Mouse (Mus musculus) MEL (cell line): ENCODE data around the gene Gripap1. TPM values are rescaled to one million over a fixed set of nuclear protein-coding genes. Genes with fewer than 3 reads are reported as not detected.

Source experiments
- DNase-seq: peaks from one replicate; pipeline ENCODE4 v3.0.0; 2011; ENCODE audit warnings: low read depth, low spot score
- H3K27ac ChIP-seq: 2 replicates; pipeline ENCODE4 v1.5.1; 2012; ENCODE audit warnings: low read depth, mild to moderate bottlenecking, control low read depth, low read length, moderate library complexity; ENCODE audit not compliant: control insufficient read depth
- H3K27me3 ChIP-seq, 2 experiments: fragments of 150-350 bp in 1 of 2; sonication (generic) in 1 of 2; 2 replicates each; pipeline ENCODE4 v1.6.1; 2012; ENCODE audit warnings: low read length in 2 of 2, mild to moderate bottlenecking in 2 of 2, improper control_type of control experiment in 1 of 2, moderate library complexity in 1 of 2; ENCODE audit not compliant: insufficient read depth in 2 of 2, control insufficient read depth in 1 of 2
- H3K36me3 ChIP-seq, 2 experiments: 2 replicates each; pipeline ENCODE4 v1.6.1; 2012 to 2014; ENCODE audit warnings: low read length in 2 of 2, improper control_type of control experiment in 1 of 2, inconsistent platforms in 1 of 2, mild to moderate bottlenecking in 1 of 2; ENCODE audit not compliant: insufficient read depth in 2 of 2, control insufficient read depth in 1 of 2
- H3K4me1 ChIP-seq, 2 experiments: fragments of 150-350 bp in 1 of 2; sonication (generic) in 1 of 2; 2 replicates each; pipeline ENCODE4 v1.6.1; 2012; ENCODE audit warnings: low read length in 2 of 2, improper control_type of control experiment in 1 of 2, mild to moderate bottlenecking in 1 of 2; ENCODE audit not compliant: insufficient read depth in 2 of 2, control insufficient read depth in 1 of 2
- H3K4me3 ChIP-seq, 2 experiments: fragments of 150-350 bp in 1 of 2; sonication (generic) in 1 of 2; 2 replicates each; pipeline ENCODE4 v1.5.1; 2012; ENCODE audit warnings: low read depth in 2 of 2, low read length in 2 of 2, mild to moderate bottlenecking in 2 of 2, moderate library complexity in 2 of 2, control low read depth in 1 of 2, improper control_type of control experiment in 1 of 2; ENCODE audit not compliant: control insufficient read depth in 1 of 2, insufficient read depth in 1 of 2
- H3K79me2 ChIP-seq: 2 replicates; pipeline ENCODE4 v1.6.1; 2012; ENCODE audit warnings: mild to moderate bottlenecking, low read length, moderate library complexity; ENCODE audit not compliant: control insufficient read depth, poor library complexity, insufficient read depth
- H3K9ac ChIP-seq: 2 replicates; pipeline ENCODE4 v1.6.1; 2012; ENCODE audit warnings: low read depth, mild to moderate bottlenecking, control low read depth, low read length, moderate library complexity; ENCODE audit not compliant: control insufficient read depth, poor library complexity, severe bottlenecking
- H3K9me3 ChIP-seq: fragments of 150-350 bp; sonication (generic); replicated peaks from 2 replicates; pipeline ENCODE4 v1.6.1; 2012; ENCODE audit warnings: mild to moderate bottlenecking, low read length, improper control_type of control experiment, moderate library complexity; ENCODE audit not compliant: insufficient read depth
- BHLHE40 ChIP-seq: IDR thresholded peaks from 2 replicates; pipeline ENCODE4 v1.6.1; 2012; ENCODE audit warnings: low read depth, mild to moderate bottlenecking, inconsistent platforms, low read length, improper control_type of control experiment, borderline replicate concordance
- CHD1 ChIP-seq: IDR thresholded peaks from 2 replicates; pipeline ENCODE4 v1.6.1; 2012; ENCODE audit warnings: low read depth, mild to moderate bottlenecking, inconsistent platforms, low read length, improper control_type of control experiment
- E2F4 ChIP-seq: IDR thresholded peaks from 2 replicates; pipeline ENCODE4 v1.6.1; 2011; ENCODE audit warnings: low read depth, low read length, improper control_type of control experiment, borderline replicate concordance
- ELF1 ChIP-seq: IDR thresholded peaks from 2 replicates; pipeline ENCODE4 v1.6.1; 2014; ENCODE audit warnings: low read depth, mild to moderate bottlenecking, inconsistent platforms, low read length, improper control_type of control experiment, moderate library complexity
- EP300 ChIP-seq, 2 experiments: IDR thresholded peaks; 2 replicates each; pipeline ENCODE4 v1.6.1; 2011; ENCODE audit warnings: improper control_type of control experiment in 2 of 2, low read length in 2 of 2, low read depth in 1 of 2, mild to moderate bottlenecking in 1 of 2
- GATA1 ChIP-seq: IDR thresholded peaks from 2 replicates; pipeline ENCODE4 v1.6.1; 2011; ENCODE audit warnings: low read depth, low read length, improper control_type of control experiment
- HCFC1 ChIP-seq: IDR thresholded peaks from 2 replicates; pipeline ENCODE4 v1.6.1; 2012; ENCODE audit warnings: low read depth, mild to moderate bottlenecking, inconsistent platforms, low read length, improper control_type of control experiment, moderate library complexity
- MAFK ChIP-seq: IDR thresholded peaks from 2 replicates; pipeline ENCODE4 v1.6.1; 2011; ENCODE audit warnings: low read depth, mild to moderate bottlenecking, low read length, improper control_type of control experiment, borderline replicate concordance
- MAZ ChIP-seq: IDR thresholded peaks from 2 replicates; pipeline ENCODE4 v1.6.1; 2012; ENCODE audit warnings: low read depth, mild to moderate bottlenecking, inconsistent platforms, low read length, improper control_type of control experiment
- MEF2A ChIP-seq: IDR thresholded peaks from 2 replicates; pipeline ENCODE4 v1.6.1; 2014; ENCODE audit warnings: low read depth, mild to moderate bottlenecking, inconsistent platforms, low read length, improper control_type of control experiment; ENCODE audit not compliant: poor library complexity, insufficient replicate concordance, severe bottlenecking; ENCODE audit errors: extremely low read depth
- MXI1 ChIP-seq: IDR thresholded peaks from 2 replicates; pipeline ENCODE4 v1.6.1; 2011; ENCODE audit warnings: mild to moderate bottlenecking, low read depth, low read length, improper control_type of control experiment
- MYC ChIP-seq: IDR thresholded peaks from 2 replicates; pipeline ENCODE4 v1.6.1; 2011; ENCODE audit warnings: low read depth, mild to moderate bottlenecking, low read length, improper control_type of control experiment, moderate library complexity
- NELFE ChIP-seq: IDR thresholded peaks from 2 replicates; pipeline ENCODE4 v1.6.1; 2011; ENCODE audit warnings: low read depth, low read length, improper control_type of control experiment
- NRF1 ChIP-seq: IDR thresholded peaks from 2 replicates; pipeline ENCODE4 v1.6.1; 2014; ENCODE audit warnings: low read depth, mild to moderate bottlenecking, inconsistent platforms, low read length, improper control_type of control experiment, moderate library complexity; ENCODE audit not compliant: poor library complexity, insufficient read depth, severe bottlenecking
- POLR2AphosphoS2 ChIP-seq: IDR thresholded peaks from 2 replicates; pipeline ENCODE4 v1.6.1; 2011; ENCODE audit warnings: low read length, improper control_type of control experiment
- POLR2AphosphoS5 ChIP-seq: IDR thresholded peaks from 2 replicates; pipeline ENCODE4 v1.6.1; 2012; ENCODE audit warnings: low read depth, borderline replicate concordance, mild to moderate bottlenecking, inconsistent platforms, low read length, moderate library complexity, mixed read lengths
- RAD21 ChIP-seq: IDR thresholded peaks from 2 replicates; pipeline ENCODE4 v1.6.1; 2011; ENCODE audit warnings: mild to moderate bottlenecking, low read depth, low read length, improper control_type of control experiment
- RCOR1 ChIP-seq: IDR thresholded peaks from 2 replicates; pipeline ENCODE4 v1.6.1; 2012; ENCODE audit warnings: low read depth, mild to moderate bottlenecking, inconsistent platforms, low read length, improper control_type of control experiment
- SIN3A ChIP-seq: IDR thresholded peaks from 2 replicates; pipeline ENCODE4 v1.6.1; 2012; ENCODE audit warnings: low read length, improper control_type of control experiment, inconsistent platforms
- USF2 ChIP-seq, 2 experiments: IDR thresholded peaks; 2 replicates each; pipeline ENCODE4 v1.6.1; 2011 to 2012; ENCODE audit warnings: improper control_type of control experiment in 2 of 2, low read length in 2 of 2, borderline replicate concordance in 1 of 2, inconsistent platforms in 1 of 2, low read depth in 1 of 2, mild to moderate bottlenecking in 1 of 2; ENCODE audit not compliant: insufficient read depth in 1 of 2
- ZC3H11A ChIP-seq: IDR thresholded peaks from 2 replicates; pipeline ENCODE4 v1.6.1; 2012; ENCODE audit warnings: low read depth, mild to moderate bottlenecking, inconsistent platforms, low read length, improper control_type of control experiment
- ZMIZ1 ChIP-seq: IDR thresholded peaks from 2 replicates; pipeline ENCODE4 v1.6.1; 2012; ENCODE audit warnings: low read depth, mild to moderate bottlenecking, inconsistent platforms, low read length, improper control_type of control experiment, moderate library complexity
- ZNF384 ChIP-seq: IDR thresholded peaks from 2 replicates; pipeline ENCODE4 v1.6.1; 2012; ENCODE audit warnings: low read depth, mild to moderate bottlenecking, inconsistent platforms, low read length, improper control_type of control experiment
- polyA plus RNA-seq, 2 experiments: library from polyadenylated mRNA; stranded (reverse) in 1 of 2; unstranded in 1 of 2; fragments of >175 nt in 1 of 2; fragments of >200 nt in 1 of 2; gene quantifications; 2 replicates each; pipeline versions ENCODE4 v1.2.1 to v1.2.4; 2012; ENCODE audit warnings: low replicate concordance in 2 of 2, low read depth in 1 of 2; ENCODE audit not compliant: insufficient read length in 2 of 2, insufficient read depth in 1 of 2, missing spikeins in 1 of 2
- total RNA-seq: library from RNA; depleted of rRNA; stranded (reverse); fragments of 300-350 nt; gene quantifications from 2 replicates; pipeline ENCODE4 v1.2.3, GENCODE M21; 2012

Gene Gripap1
- total and polyA plus RNA-seq, 3 experiments = 40.5 to 244 (median 84.6) TPM

DNA sequence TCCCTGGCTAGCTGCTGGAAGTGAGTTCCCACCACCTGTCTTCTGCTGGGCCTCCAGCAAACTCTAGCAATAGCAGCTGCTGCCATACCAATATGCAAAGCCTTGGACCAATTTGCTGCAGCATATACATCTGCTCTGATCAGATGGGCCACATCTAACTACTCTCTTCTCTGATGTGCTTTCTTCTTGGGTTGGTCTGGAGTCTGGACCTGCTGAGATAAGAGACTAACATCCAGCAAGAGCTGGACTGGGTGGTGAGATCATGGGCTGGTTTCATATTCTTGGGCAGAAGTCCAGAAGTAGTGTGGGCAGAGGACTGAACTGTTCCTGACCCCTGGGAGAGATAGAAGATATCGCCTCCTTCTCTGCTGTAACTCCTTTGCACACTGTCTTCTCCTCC is 47.6 kb downstream of the Gripap1 start (continued):
- no peak for TF ChIP-seq NELFE

DNA sequence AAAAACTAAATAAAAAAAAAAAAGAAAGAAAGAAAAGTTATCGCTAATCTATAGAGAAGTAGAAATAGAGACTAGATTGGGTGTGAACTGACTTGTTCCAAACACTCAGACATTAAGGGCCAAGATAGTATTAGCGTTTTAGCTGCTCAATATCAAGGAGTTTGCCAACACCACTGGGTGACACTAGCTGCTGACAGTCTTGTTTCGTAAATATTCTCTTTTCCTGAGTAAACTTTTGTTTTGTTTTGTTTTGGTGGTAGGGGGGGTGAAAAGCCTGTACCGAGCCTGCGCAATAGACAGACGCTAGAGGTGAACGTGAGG is 51.2 kb downstream of the Gripap1 start:
- H3K79me2 ChIP-seq = peaks cover 38% of the 10 kb centered on the region
- peaks cover 12 to 39% of the 10 kb centered on the region in 2 experiments for H3K4me1 ChIP-seq
- H3K4me3 ChIP-seq = peak overlapping the region; percentile 52 to 77
- TF ChIP-seq ZNF384 (peak; percentile 72), RCOR1 (peak; percentile 25; the same call in 1 of the 2 replicates), BHLHE40 (peak; percentile 64; the same call in 1 of the 2 replicates), SIN3A (0 out of 2 replicates have a peak, but pooled peaks have one; percentile 82), NRF1 (peak; percentile 77), MAZ (peak; percentile 73; the same call in 1 of the 2 replicates), ZC3H11A (no peak), E2F4 (no peak), ZMIZ1 (0 out of 2 replicates have a peak, but pooled peaks have one; percentile 48), MXI1 (peak; percentile 57), EP300 (IDR thresholded peaks at IDR 0.05; ENCODE audit: low read depth in 1 of 2, low read length in 2 of 2) (peak in 1 of 2 experiments; percentile 15; a peak in 1 of 4 replicates), MAFK (no peak), NELFE (0 out of 2 replicates have a peak, but pooled peaks have one; percentile 3)
- H3K9ac ChIP-seq = peak overlapping the region; percentile 71
- H3K9me3 ChIP-seq = no peaks in the 10 kb centered on the region
- H3K27ac ChIP-seq = peak overlapping the region; percentile 91
- peaks cover 2 to 44% of the 10 kb centered on the region in 2 experiments; a peak in 2 of 4 replicates for H3K36me3 ChIP-seq
- no peak for DNase-seq
- H3K27me3 ChIP-seq = no peaks in the 10 kb centered on the region

DNA sequence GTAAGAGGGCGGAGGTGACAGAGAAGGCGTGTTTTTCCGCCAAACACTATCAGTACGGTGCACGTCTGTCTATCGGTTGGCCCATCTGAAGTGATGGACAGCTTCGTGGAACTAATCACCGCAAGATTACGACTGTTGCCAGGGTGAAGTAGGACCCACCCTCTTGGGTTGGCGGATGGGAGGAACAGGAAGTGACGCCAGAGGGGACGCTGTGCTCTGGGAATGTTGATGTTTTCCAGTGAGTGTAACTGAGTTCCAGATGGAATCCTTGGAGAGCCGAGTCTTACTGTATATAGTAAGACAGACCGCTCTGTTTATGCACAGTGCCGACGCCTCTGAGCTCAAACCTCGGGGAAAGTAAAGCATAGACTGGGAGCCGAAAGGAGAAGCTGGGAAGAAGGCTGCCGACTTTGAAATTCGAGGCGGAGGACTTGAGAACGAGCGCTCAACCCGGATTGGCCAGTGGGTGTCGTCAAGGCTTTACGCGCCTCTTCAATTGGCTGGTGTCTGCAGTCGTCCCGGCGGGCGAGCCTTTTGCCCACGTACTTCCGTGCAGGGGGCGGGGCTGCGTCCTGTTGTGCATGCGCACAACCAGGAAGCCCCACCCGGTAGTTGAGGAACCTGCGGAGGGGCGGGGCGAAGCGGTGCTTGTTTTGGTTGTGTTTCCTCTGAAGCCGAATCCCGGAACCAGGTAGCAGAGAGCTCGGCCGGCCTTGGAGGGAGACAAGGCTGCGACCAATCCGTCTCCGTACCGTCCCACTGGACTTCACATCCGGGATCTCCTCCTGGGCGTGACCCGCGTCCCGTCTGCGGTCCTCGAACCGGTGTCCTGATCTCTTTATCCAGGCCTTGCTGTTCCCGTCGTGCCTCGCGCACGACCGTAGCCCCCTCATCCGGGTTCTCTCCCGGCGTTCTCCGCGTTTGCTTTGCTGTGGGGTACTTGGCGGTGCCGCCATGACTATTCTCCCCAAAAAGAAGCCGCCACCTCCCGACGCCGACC is 51.9 kb downstream of the Gripap1 start, which contains the start of gene Otud5:
Gene Otud5 (plus strand): TSS at position 202 of the 1,000 bp plus-strand sequence.
- Histone ChIP-seq H3K36me3 (peaks cover 2 to 41% of the 10 kb centered on the region in 2 experiments; a peak in 2 of 4 replicates), H3K27me3 (no peaks in the 10 kb centered on the region), H3K9me3 (no peaks in the 10 kb centered on the region), H3K4me1 (peaks cover 12 to 33% of the 10 kb centered on the region in 2 experiments), H3K4me3 (peak within 1 kb of the TSS; percentile 70 to 90), H3K79me2 (peaks cover 45% of the 10 kb centered on the region), H3K9ac (peak within 1 kb of the TSS; percentile 91), H3K27ac (peak within 1 kb of the TSS; percentile 94)
- peak; percentile 100 for DNase-seq
- no peak; the same call in none of the 2 replicates for TF ChIP-seq SIN3A
- TF ChIP-seq EP300 (IDR thresholded peaks at IDR 0.05; ENCODE audit: low read depth in 1 of 2, low read length in 2 of 2) = peak in 1 of 2 experiments; percentile 64; a peak in 2 of 4 replicates
- TF ChIP-seq POLR2AphosphoS2 = 0 out of 2 replicates have a peak, but pooled peaks have one; percentile 13
- TF ChIP-seq E2F4 = no peak
- TF ChIP-seq ZC3H11A = no peak
- TF ChIP-seq CHD1 = no peak
- peak; percentile 62 for TF ChIP-seq NELFE
- TF ChIP-seq POLR2AphosphoS5 = peak; percentile 67
- peak; percentile 93 for TF ChIP-seq GATA1
- peak; percentile 45; the same call in 1 of the 2 replicates for TF ChIP-seq MYC
- peak; percentile 84 for TF ChIP-seq NRF1
- TF ChIP-seq ZMIZ1 = no peak; the same call in 1 of the 2 replicates
- TF ChIP-seq ELF1 = peak; percentile 96
- no peak for TF ChIP-seq RAD21
- TF ChIP-seq MAFK = no peak
- TF ChIP-seq USF2 (IDR thresholded peaks at IDR 0.05; ENCODE audit: borderline replicate concordance in 1 of 2, insufficient read depth in 1 of 2, low read depth in 1 of 2, low read length in 2 of 2) = no peak
- peak; percentile 85 for TF ChIP-seq HCFC1
- no peak for TF ChIP-seq MEF2A
